Mouse (Mus musculus): ENCODE data around the gene Dnajb6. TPM values are rescaled to one million over a fixed set of nuclear protein-coding genes. Genes with fewer than 3 reads are reported as not detected.
"Not testable (repeated sequence)": the region's sequence is repeated elsewhere in the genome, so short reads cannot be mapped to it uniquely, and the experiment has no call there.

Dnajb6 gene
- total RNA-seq (2021): 10 to 100 TPM; 74.6 to 76.6 TPM

GRCm38 (mm10) chr5:29735557-29736061 is at the start of gene Dnajb6, which contains the start of gene Gm5129:
Dnajb6 (plus strand) TSS chr5:29735688.
Gm5129 (minus strand) TSS chr5:29735936.
- peak; percentile 98 to 99 for DNase-seq
- intact Hi-C loops (cut with DNase I): loop anchor here (5.0 kb wide), 1 partner anchor 168 kb away; the partner anchor contains the start of gene Ube3c

GRCm38 (mm10) chr5:29687671-29688070 is 47.8 kb upstream of the Dnajb6 start:
- intact Hi-C loops (cut with DNase I): loop anchor here (1.0 kb wide), 1 partner anchor 298 kb away; no protein-coding TSS in a partner anchor
- peak in 1 of 2 experiments; percentile 18 for DNase-seq

GRCm38 (mm10) chr5:29688352-29688751 is 47.1 kb upstream of the Dnajb6 start:
- no peak for DNase-seq
- intact Hi-C loops (cut with DNase I): no loop called here

GRCm38 (mm10) chr5:29698493-29698892 is 37.0 kb upstream of the Dnajb6 start:
- intact Hi-C loops (cut with DNase I): no loop called here
- DNase-seq: no peak

- intact Hi-C loops (cut with DNase I): no loop called here
- DNase-seq: no peak
Measured at GRCm38 (mm10) chr5:29699520-29700202, 35.8 kb upstream of the Dnajb6 start.

GRCm38 (mm10) chr5:29707241-29707640 is 28.2 kb upstream of the Dnajb6 start:
- intact Hi-C loops (cut with DNase I): no loop called here
- DNase-seq: no peak

GRCm38 (mm10) chr5:29708258-29708657 is 27.2 kb upstream of the Dnajb6 start:
- intact Hi-C loops (cut with DNase I): no loop called here
- no peak for DNase-seq

GRCm38 (mm10) chr5:29711631-29712030 is 23.9 kb upstream of the Dnajb6 start:
- no peak for DNase-seq
- intact Hi-C loops (cut with DNase I): no loop called here

- intact Hi-C loops (cut with DNase I): no loop called here
- DNase-seq: no peak
Measured at GRCm38 (mm10) chr5:29712906-29713305, 22.6 kb upstream of the Dnajb6 start.

- DNase-seq: no peak
Measured at GRCm38 (mm10) chr5:29721159-29721558, 14.3 kb upstream of the Dnajb6 start.

GRCm38 (mm10) chr5:29725369-29725768 is 10.1 kb upstream of the Dnajb6 start:
- intact Hi-C loops (cut with DNase I): no loop called here
- no peak for DNase-seq

More at GRCm38 (mm10) chr5:29721159-29721558, 14.3 kb upstream of the Dnajb6 start:
- intact Hi-C loops (cut with DNase I): no loop called here

GRCm38 (mm10) chr5:29726070-29726469 is 9.4 kb upstream of the Dnajb6 start:
- DNase-seq; intact Hi-C loops (cut with DNase I): not testable (repeated sequence)

GRCm38 (mm10) chr5:29734831-29735510 is 517 bp upstream of the Dnajb6 start:
- no peak for DNase-seq
- intact Hi-C loops (cut with DNase I): loop anchor here (5.0 kb wide), 1 partner anchor 168 kb away; the partner anchor contains the start of gene Ube3c

GRCm38 (mm10) chr5:29736073-29736900 is 799 bp downstream of the Dnajb6 start:
- intact Hi-C loops (cut with DNase I): loop anchor here (5.0 kb wide), 1 partner anchor 169 kb away; the partner anchor contains the start of gene Ube3c
- no peak for DNase-seq

GRCm38 (mm10) chr5:29736942-29737341 is 1.5 kb downstream of the Dnajb6 start:
- DNase-seq: no peak
- intact Hi-C loops (cut with DNase I): loop anchor here (5.0 kb wide), 1 partner anchor 170 kb away; the partner anchor contains the start of gene Ube3c

- DNase-seq: no peak
- intact Hi-C loops (cut with DNase I): loop anchor here (5.0 kb wide), 1 partner anchor 170 kb away; the partner anchor contains the start of gene Ube3c
Measured at GRCm38 (mm10) chr5:29737471-29737870, 2.0 kb downstream of the Dnajb6 start.

- intact Hi-C loops (cut with DNase I): loop anchor here (2.0 to 5.0 kb wide), 2 partner anchors 19 to 171 kb away; partner anchors contain the start of gene Ube3c
- no peak for DNase-seq
Measured at GRCm38 (mm10) chr5:29738076-29738475, 2.6 kb downstream of the Dnajb6 start.

- intact Hi-C loops (cut with DNase I): no loop called here
- no peak for DNase-seq
Measured at GRCm38 (mm10) chr5:29740651-29741050, 5.2 kb downstream of the Dnajb6 start.

- intact Hi-C loops (cut with DNase I): no loop called here
- peak in 1 of 2 experiments; percentile 26 for DNase-seq
Measured at GRCm38 (mm10) chr5:29741093-29741492, 5.6 kb downstream of the Dnajb6 start.

- intact Hi-C loops (cut with DNase I): no loop called here
- DNase-seq: no peak
Measured at GRCm38 (mm10) chr5:29747661-29748060, 12.2 kb downstream of the Dnajb6 start.
